Mouse (Mus musculus) embryonic facial prominence, embryonic 15.5 days (tissue): Measurements from ENCODE around the gene Eif2s1. TPM values are rescaled to one million over a fixed set of nuclear protein-coding genes. Genes with fewer than 3 reads are reported as not detected.
"Not testable (repeated sequence)": the region's sequence is repeated elsewhere in the genome, so short reads cannot be mapped to it uniquely, and the experiment has no call there.

Experiments
- ATAC-seq: fragments of 200-750 bp; cut with Nextera tagmentation; 2 replicates; pipeline ENCODE4 v1.8.0; 2017; ENCODE audit warnings: low read depth, moderate TSS enrichment; ENCODE audit not compliant: insufficient number of reproducible peaks, low FRiP score, low TSS enrichment
- H3K27ac ChIP-seq: fragments of 300-500 bp; sonication (generic); replicated peaks from 2 replicates; pipeline ENCODE4 v1.5.1; 2015; ENCODE audit warnings: mild to moderate bottlenecking, inconsistent platforms
- H3K27me3 ChIP-seq: fragments of 300-500 bp; sonication (generic); 2 replicates; pipeline ENCODE4 v1.6.1; 2015; ENCODE audit warnings: inconsistent platforms
- H3K36me3 ChIP-seq: fragments of 300-500 bp; sonication (generic); 2 replicates; pipeline ENCODE4 v1.6.1; 2015; ENCODE audit warnings: mild to moderate bottlenecking, inconsistent platforms
- H3K4me1 ChIP-seq: fragments of 300-500 bp; sonication (generic); 2 replicates; pipeline ENCODE4 v1.6.1; 2015; ENCODE audit warnings: inconsistent platforms
- H3K4me2 ChIP-seq: fragments of 300-500 bp; sonication (generic); replicated peaks from 2 replicates; pipeline ENCODE4 v1.6.1; 2015; ENCODE audit warnings: mild to moderate bottlenecking, inconsistent platforms
- H3K4me3 ChIP-seq: fragments of 300-500 bp; sonication (generic); replicated peaks from 2 replicates; pipeline ENCODE4 v1.5.1; 2015; ENCODE audit warnings: mild to moderate bottlenecking, inconsistent platforms
- H3K9ac ChIP-seq: fragments of 300-500 bp; sonication (generic); 2 replicates; pipeline ENCODE4 v1.6.1; 2015; ENCODE audit warnings: inconsistent platforms
- H3K9me3 ChIP-seq: fragments of 300-500 bp; sonication (generic); replicated peaks from 2 replicates; pipeline ENCODE4 v1.6.1; 2016; ENCODE audit warnings: inconsistent platforms
- WGBS: fragments of 180-500 bp; shearing (Covaris S2); methylation state at CpG from one replicate; pipeline ENCODE4 v1.1.7; 2015; 5-methylcytosine and 5-hydroxymethylcytosine counted together
- polyA plus RNA-seq: library from polyadenylated mRNA; unstranded; fragments of >200 nt; fragmentation: Nextera tagmentation; extraction: Ambion mirVana; gene quantifications from 2 replicates; pipeline ENCODE4 v1.2.1, GENCODE M21; 2015

The Eif2s1 gene
- polyA plus RNA-seq, 1 experiment from 2014 or later = 180 TPM

GRCm38 (mm10) chr12:78915561-78915960 lies 53.9 kb downstream of the Eif2s1 start:
- H3K4me1 ChIP-seq = peaks cover 25% of the 10 kb centered on the region
- no peak overlapping the region for H3K27ac ChIP-seq
- no peak overlapping the region for H3K4me3 ChIP-seq
- no peak overlapping the region for H3K4me2 ChIP-seq
- no peaks in the 10 kb centered on the region for H3K9me3 ChIP-seq
- no peak for ATAC-seq
- H3K9ac ChIP-seq = no peak overlapping the region
- 75% methylated on average over 3 of the region's 3 CpGs for WGBS
- H3K36me3 ChIP-seq = no peaks in the 10 kb centered on the region
- H3K27me3 ChIP-seq = peaks cover 14% of the 10 kb centered on the region

DNA sequence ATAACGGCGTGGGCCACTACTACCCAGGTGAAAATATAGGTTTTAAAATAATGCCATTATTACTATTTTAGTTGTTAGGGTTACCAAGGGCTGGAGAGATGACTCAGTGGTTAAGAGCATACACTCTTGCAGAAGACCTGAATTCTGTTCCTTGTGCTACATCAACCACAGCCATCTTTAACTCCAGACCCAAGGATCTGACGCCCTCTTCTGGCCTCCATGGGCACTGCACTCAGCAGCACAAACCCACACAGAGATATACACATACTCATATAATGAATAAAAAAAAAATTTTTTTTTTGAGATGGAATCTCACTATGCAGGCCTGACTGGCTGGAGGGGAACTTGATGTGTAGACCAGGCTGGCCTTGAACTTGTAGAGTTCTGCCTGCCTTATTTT lies 54.7 kb downstream of the Eif2s1 start:
- no peak overlapping the region for H3K9ac ChIP-seq
- ATAC-seq = no peak
- H3K4me3 ChIP-seq = no peak overlapping the region
- no peaks in the 10 kb centered on the region for H3K9me3 ChIP-seq
- no peak overlapping the region for H3K4me2 ChIP-seq
- 77% methylated on average over 3 of the region's 3 CpGs for WGBS
- H3K27me3 ChIP-seq = peaks cover 7% of the 10 kb centered on the region
- H3K36me3 ChIP-seq = no peaks in the 10 kb centered on the region
- no peak overlapping the region for H3K27ac ChIP-seq
- peaks cover 20% of the 10 kb centered on the region for H3K4me1 ChIP-seq

GRCm38 (mm10) chr12:78918227-78919078 lies 56.8 kb downstream of the Eif2s1 start:
- H3K27me3 ChIP-seq = no peaks in the 10 kb centered on the region; the same call in 1 of the 2 replicates
- H3K27ac ChIP-seq = no peak overlapping the region
- no peaks in the 10 kb centered on the region for H3K9me3 ChIP-seq
- H3K4me1 ChIP-seq = peaks cover 13% of the 10 kb centered on the region; the same call in 1 of the 2 replicates
- no peaks in the 10 kb centered on the region for H3K36me3 ChIP-seq
- ATAC-seq = no peak
- WGBS = 17% methylated on average over 11 of the region's 11 CpGs
- H3K9ac ChIP-seq = no peak overlapping the region
- peak overlapping the region; percentile 38 for H3K4me2 ChIP-seq
- peak overlapping the region; percentile 19; the same call in 1 of the 2 replicates for H3K4me3 ChIP-seq

- Histone ChIP-seq H3K36me3 (no peaks in the 10 kb centered on the region), H3K9me3 (no peaks in the 10 kb centered on the region), H3K27ac (no peak overlapping the region), H3K27me3 (no peaks in the 10 kb centered on the region; the same call in 1 of the 2 replicates), H3K4me3 (peak overlapping the region; percentile 4; the same call in 1 of the 2 replicates), H3K4me2 (peak overlapping the region; percentile 28; the same call in 1 of the 2 replicates), H3K4me1 (peaks cover 13% of the 10 kb centered on the region; the same call in 1 of the 2 replicates), H3K9ac (no peak overlapping the region)
- WGBS = 19% methylated on average over 16 of the region's 16 CpGs
- peak; percentile 52; the same call in 1 of the 2 replicates for ATAC-seq
Observed at GRCm38 (mm10) chr12:78919079-78919712, 57.6 kb downstream of the Eif2s1 start.

DNA sequence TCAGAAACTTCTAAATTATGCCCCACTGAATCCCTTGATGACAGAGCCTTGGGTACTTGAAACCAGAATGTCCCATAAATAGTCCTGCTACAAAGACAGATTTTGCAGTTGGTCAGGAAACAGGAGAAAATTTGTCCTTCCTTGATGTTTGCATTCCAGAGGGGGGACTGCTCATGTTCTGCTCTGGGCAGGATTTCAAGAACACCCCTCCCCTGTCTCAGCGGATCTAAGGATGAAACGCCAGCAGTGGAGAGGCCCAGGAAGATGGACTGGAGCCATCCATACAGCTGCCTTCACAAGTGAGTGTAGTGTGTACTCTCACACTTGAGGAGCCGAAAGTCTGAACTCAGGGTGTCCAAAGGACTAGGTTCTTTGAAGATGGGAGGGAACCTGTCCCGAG lies 59.8 kb downstream of the Eif2s1 start:
- no peak overlapping the region for H3K4me2 ChIP-seq
- H3K4me3 ChIP-seq = no peak overlapping the region
- 0 out of 2 replicates have a peak overlapping the region, but pooled peaks have one; percentile 22 for H3K27ac ChIP-seq
- H3K9ac ChIP-seq = no peak overlapping the region
- H3K4me1 ChIP-seq = peaks cover 13% of the 10 kb centered on the region; the same call in 1 of the 2 replicates
- no peaks in the 10 kb centered on the region for H3K27me3 ChIP-seq
- no peaks in the 10 kb centered on the region for H3K36me3 ChIP-seq
- peak; percentile 79 for ATAC-seq
- 41% methylated on average over 4 of the region's 4 CpGs for WGBS
- no peaks in the 10 kb centered on the region for H3K9me3 ChIP-seq

DNA sequence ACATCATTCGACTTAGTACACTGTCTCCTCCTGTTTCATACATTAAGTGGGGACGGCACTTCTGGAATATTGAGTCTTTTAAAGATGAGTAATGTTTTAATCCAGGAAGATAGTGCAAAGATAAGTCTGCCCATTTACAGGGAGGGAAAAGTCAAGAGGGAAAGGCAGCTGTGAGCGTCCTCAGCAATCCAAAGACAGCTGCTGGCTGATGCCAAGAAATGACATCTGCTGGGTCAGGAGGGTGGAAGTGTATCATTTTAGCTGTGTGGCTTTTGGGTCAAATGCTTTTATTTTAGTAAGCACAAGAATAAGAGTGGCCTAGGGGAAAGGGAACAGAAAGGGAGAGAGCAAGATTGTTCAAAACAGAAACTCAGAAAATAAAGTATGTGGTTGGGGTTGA lies 60.4 kb downstream of the Eif2s1 start:
- ATAC-seq = no peak
- Histone ChIP-seq H3K9me3 (no peaks in the 10 kb centered on the region), H3K27me3 (no peaks in the 10 kb centered on the region), H3K36me3 (no peaks in the 10 kb centered on the region), H3K4me2 (no peak overlapping the region), H3K4me3 (no peak overlapping the region), H3K4me1 (peaks cover 13% of the 10 kb centered on the region; the same call in 1 of the 2 replicates), H3K9ac (no peak overlapping the region), H3K27ac (no peak overlapping the region)
- 60% methylated on average over 3 of the region's 3 CpGs for WGBS

DNA sequence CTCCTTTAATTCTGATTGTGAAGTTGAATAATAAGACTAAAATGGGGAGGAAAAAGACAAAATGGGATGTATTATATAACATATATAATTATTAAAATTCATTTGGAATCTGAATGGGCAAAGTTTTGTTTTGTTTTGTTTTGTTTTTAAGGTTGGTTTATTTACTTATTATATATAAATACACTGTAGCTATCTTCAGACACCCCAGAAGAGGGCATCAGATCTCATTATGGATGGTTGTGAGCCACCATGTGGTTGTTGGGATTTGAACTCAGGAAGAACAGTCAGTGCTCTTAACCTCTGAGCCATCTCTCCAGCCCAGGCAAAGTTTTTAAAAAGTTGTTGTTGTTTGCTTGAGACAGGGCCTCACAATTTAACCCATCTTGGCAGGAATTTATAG lies 61.4 kb downstream of the Eif2s1 start:
- H3K27me3 ChIP-seq, H3K27ac ChIP-seq, H3K4me3 ChIP-seq, H3K9ac ChIP-seq, H3K4me2 ChIP-seq, H3K9me3 ChIP-seq, ATAC-seq, H3K36me3 ChIP-seq: not testable (repeated sequence)
- peaks cover 13% of the 10 kb centered on the region; the same call in 1 of the 2 replicates for H3K4me1 ChIP-seq

DNA sequence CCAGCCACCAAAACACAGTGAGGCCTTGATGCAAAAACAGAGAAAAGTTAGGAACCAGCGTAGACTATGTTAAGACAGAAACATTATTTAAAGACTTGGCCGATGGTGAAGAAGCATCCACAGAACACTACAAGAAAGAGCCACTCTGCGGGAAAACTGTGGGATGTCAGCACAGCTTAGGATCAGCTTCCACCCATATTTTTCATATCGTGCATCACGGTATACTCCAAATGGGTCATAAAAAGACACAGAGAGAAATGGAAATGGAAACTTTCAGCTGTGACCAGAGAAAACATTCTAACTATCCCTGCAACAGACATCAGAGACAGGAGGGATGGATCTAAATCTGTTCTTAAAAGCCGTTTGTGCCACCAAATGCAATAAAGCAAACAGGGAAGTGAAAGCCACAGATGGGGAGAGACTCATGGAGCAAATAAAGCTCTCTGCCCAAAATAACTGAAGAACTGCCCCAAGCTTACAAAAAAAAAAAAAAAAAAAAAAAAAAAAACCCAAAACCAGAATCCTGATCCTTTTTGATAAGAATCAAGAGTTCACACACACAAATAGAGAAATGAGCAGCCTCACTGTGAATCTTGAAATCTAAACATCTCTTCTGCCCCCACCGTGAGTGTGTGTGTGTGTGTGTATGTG lies 62.0 kb downstream of the Eif2s1 start:
- ATAC-seq = no peak
- Histone ChIP-seq H3K9ac (no peak overlapping the region), H3K4me2 (no peak overlapping the region), H3K27ac (no peak overlapping the region), H3K4me3 (no peak overlapping the region), H3K9me3 (no peaks in the 10 kb centered on the region), H3K4me1 (peaks cover 9% of the 10 kb centered on the region; the same call in 1 of the 2 replicates), H3K27me3 (no peaks in the 10 kb centered on the region), H3K36me3 (no peaks in the 10 kb centered on the region)
- WGBS = 76% methylated on average over 7 of the region's 7 CpGs

DNA sequence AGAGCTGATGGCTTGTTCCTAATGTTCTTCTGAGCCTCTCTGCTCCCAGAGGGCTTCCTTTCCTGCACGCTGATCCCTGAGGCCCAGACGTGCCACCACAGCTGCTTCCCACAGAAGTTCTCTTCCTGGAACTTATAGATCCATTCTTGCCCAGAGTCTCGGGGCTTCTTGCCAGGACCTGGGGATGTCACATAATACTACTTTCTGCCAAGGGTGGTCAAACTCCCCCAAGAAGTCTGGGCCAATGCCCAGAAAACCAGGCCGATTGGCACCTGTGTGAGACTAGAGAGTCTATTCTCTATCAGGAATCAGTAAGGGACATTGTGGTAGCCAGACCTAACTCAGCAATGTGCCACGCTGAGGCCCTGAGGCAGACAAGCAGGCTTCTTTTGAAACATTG lies 65.7 kb downstream of the Eif2s1 start:
- H3K4me2 ChIP-seq = no peak overlapping the region
- H3K27me3 ChIP-seq = no peaks in the 10 kb centered on the region
- H3K9me3 ChIP-seq = no peaks in the 10 kb centered on the region
- H3K4me1 ChIP-seq = no peaks in the 10 kb centered on the region
- no peak for ATAC-seq
- WGBS = 45% methylated on average over 5 of the region's 5 CpGs
- H3K36me3 ChIP-seq = no peaks in the 10 kb centered on the region
- no peak overlapping the region for H3K27ac ChIP-seq
- H3K4me3 ChIP-seq = no peak overlapping the region
- H3K9ac ChIP-seq = no peak overlapping the region

- WGBS = 75% methylated on average over 1 of the region's 1 CpGs
- no peaks in the 10 kb centered on the region for H3K36me3 ChIP-seq
- H3K27me3 ChIP-seq = no peaks in the 10 kb centered on the region
- H3K4me3 ChIP-seq = no peak overlapping the region
- no peaks in the 10 kb centered on the region for H3K4me1 ChIP-seq
- no peak for ATAC-seq
- no peak overlapping the region for H3K9ac ChIP-seq
- no peak overlapping the region for H3K27ac ChIP-seq
- no peak overlapping the region for H3K4me2 ChIP-seq
- H3K9me3 ChIP-seq = no peaks in the 10 kb centered on the region
Observed at GRCm38 (mm10) chr12:78929900-78930299, 68.3 kb downstream of the Eif2s1 start.

- Histone ChIP-seq H3K9me3 (no peaks in the 10 kb centered on the region), H3K36me3 (no peaks in the 10 kb centered on the region), H3K4me3 (no peak overlapping the region), H3K27me3 (no peaks in the 10 kb centered on the region), H3K4me2 (no peak overlapping the region), H3K27ac (no peak overlapping the region), H3K4me1 (no peaks in the 10 kb centered on the region), H3K9ac (no peak overlapping the region)
- no peak for ATAC-seq
- WGBS = 29% methylated on average over 4 of the region's 4 CpGs
Observed at GRCm38 (mm10) chr12:78936494-78936893, 74.9 kb downstream of the Eif2s1 start.
